ENCODE assay signal across 28 mouse cellular contexts in genomic region chr4:119097421-119097820, GRCm38 (mm10). TPM values are rescaled to one million over a fixed set of nuclear protein-coding genes. Genes with fewer than 3 reads are reported as not detected.
DNase-seq lines count a peak whose midpoint lies in the region; ATAC-seq and TF ChIP-seq lines count a peak whose summit lies in the region.
"Had no signal": no experiment of that assay in that cellular context is flagged by ENCODE, and none has a peak within 500 bp of the region (broad histone marks: within the 10 kb centered on the region; RNA-seq: fewer than 3 reads in every experiment).

No protein-coding gene starts in this region.

- WGBS in liver, embryonic 13.5 days (ENCODE audit: insufficient replicate concordance), result 29% methylated on average over 4 of the region's 4 CpGs
- WGBS in liver, embryonic 11.5 days, result 62% methylated on average over 4 of the region's 4 CpGs
- WGBS in liver, embryonic 15.5 days (ENCODE audit: insufficient replicate concordance), result 30% methylated on average over 4 of the region's 4 CpGs

- peaks cover 28% of the 10 kb centered on the region for H3K4me1 ChIP-seq in liver, embryonic 13.5 days (replicated peaks)
- H3K4me1 ChIP-seq in liver, embryonic 11.5 days (replicated peaks; ENCODE audit: control insufficient read depth, insufficient read depth, low read length), result no peaks in the 10 kb centered on the region
- peaks cover 58% of the 10 kb centered on the region for H3K4me1 ChIP-seq in G1E (ENCODE audit: insufficient read depth, low read depth, low read length)
- H3K4me1 ChIP-seq in liver, embryonic 15.5 days (replicated peaks), result peaks cover 31% of the 10 kb centered on the region
- H3K4me1 ChIP-seq: embryonic facial prominence, embryonic 15.5 days; forebrain, embryonic 12.5 days had no signal

- no peak overlapping the region for H3K27ac ChIP-seq in liver, embryonic 13.5 days
- H3K27ac ChIP-seq in liver, embryonic 11.5 days (ENCODE audit: low read depth, low read length), result no peak overlapping the region
- no peak overlapping the region for H3K27ac ChIP-seq in liver, embryonic 15.5 days (replicated peaks)
- H3K27ac ChIP-seq: embryonic facial prominence, embryonic 13.5 days; embryonic facial prominence, embryonic 15.5 days; forebrain, embryonic 12.5 days had no signal

- no peak for TF ChIP-seq CTCF in G1E (IDR thresholded peaks at IDR 0.05; ENCODE audit: low read depth, low read length)

- H3K27me3 ChIP-seq in liver, embryonic 13.5 days, result peaks cover 33% of the 10 kb centered on the region
- 0 out of 2 replicates have a peak, but pooled peaks cover 3% of the 10 kb centered on the region for H3K27me3 ChIP-seq in liver, embryonic 11.5 days (replicated peaks; ENCODE audit: control insufficient read depth, insufficient read depth, low read length)
- peaks cover 37% of the 10 kb centered on the region for H3K27me3 ChIP-seq in G1E (ENCODE audit: insufficient read depth, low read length)
- peaks cover 37% of the 10 kb centered on the region for H3K27me3 ChIP-seq in liver, embryonic 15.5 days
- H3K27me3 ChIP-seq: CH12.LX; embryonic facial prominence, embryonic 13.5 days; embryonic facial prominence, embryonic 15.5 days; forebrain, embryonic 12.5 days; Patski had no signal

- no peak overlapping the region for H3K4me3 ChIP-seq in liver, embryonic 13.5 days (replicated peaks)
- H3K4me3 ChIP-seq in liver, embryonic 11.5 days (ENCODE audit: low read depth, low read length), result no peak overlapping the region
- H3K4me3 ChIP-seq in G1E (ENCODE audit: low read depth, low read length), result no peak overlapping the region
- no peak overlapping the region for H3K4me3 ChIP-seq in liver, embryonic 15.5 days (replicated peaks)
- H3K4me3 ChIP-seq: embryonic facial prominence, embryonic 13.5 days; embryonic facial prominence, embryonic 15.5 days; erythroblast, embryonic 14.5 days; forebrain, embryonic 10.5 days; forebrain, embryonic 12.5 days had no signal

- ATAC-seq in liver, embryonic 13.5 days (ENCODE audit: low read depth), result no peak
- no peak for ATAC-seq in liver, embryonic 11.5 days (replicated peaks; ENCODE audit: low FRiP score)
- ATAC-seq in G1E (ENCODE audit: extremely low read depth, insufficient number of reproducible peaks, low FRiP score, poor library complexity, severe bottlenecking), result peak; percentile 73
- peak; percentile 6; the same call in 1 of the 2 replicates for ATAC-seq in liver, embryonic 15.5 days (ENCODE audit: insufficient read depth)
- ATAC-seq: activated CD4-positive, CD25-positive, alpha-beta regulatory T cell, adult 4 months; CD4-positive, CD25-positive, alpha-beta regulatory T cell, adult 4 months; forebrain, embryonic 14.5 days; forebrain, embryonic 16.5 days; Patski had no signal

- DNase-seq in liver, embryonic 13.5 days, result no peak
- no peak for DNase-seq in liver, embryonic 11.5 days (ENCODE audit: low spot score)
- DNase-seq in 416B (ENCODE audit: low read depth) (peak; percentile 82), G1E (ENCODE audit: low spot score) (no peak)
- DNase-seq in heart, adult 9 months (ENCODE audit: low spot score in 2 of 2), result no peak
- no peak for DNase-seq in urinary bladder, postnatal 36 days (ENCODE audit: low spot score in 2 of 2)
- DNase-seq: adrenal gland, adult 8-10 months; adrenal gland, postnatal 14 days; adrenal gland, postnatal 36 days; B cell, adult 2 months; cerebellum, adult 11-12 months; cerebellum, adult 2 months; cerebellum, adult 9-11 months; cerebellum, postnatal 14 days; cerebellum, postnatal 36 days; embryo, embryonic 11 days had no signal

- no peak overlapping the region for H3K4me2 ChIP-seq in liver, embryonic 13.5 days
- H3K4me2 ChIP-seq in liver, embryonic 11.5 days, result no peak overlapping the region
- H3K4me2 ChIP-seq in liver, embryonic 15.5 days, result no peak overlapping the region
- H3K4me2 ChIP-seq: embryonic facial prominence, embryonic 13.5 days; embryonic facial prominence, embryonic 15.5 days; forebrain, embryonic 12.5 days had no signal

- H3K9me3 ChIP-seq in liver, embryonic 13.5 days (replicated peaks), result no peaks in the 10 kb centered on the region
- no peaks in the 10 kb centered on the region for H3K9me3 ChIP-seq in liver, embryonic 11.5 days (ENCODE audit: control insufficient read depth, low read length)
- no peaks in the 10 kb centered on the region for H3K9me3 ChIP-seq in G1E (replicated peaks)
- no peaks in the 10 kb centered on the region for H3K9me3 ChIP-seq in liver, embryonic 15.5 days (replicated peaks)
- H3K9me3 ChIP-seq: embryonic facial prominence, embryonic 13.5 days; embryonic facial prominence, embryonic 15.5 days; forebrain, embryonic 10.5 days; forebrain, embryonic 12.5 days had no signal

- no peaks in the 10 kb centered on the region for H3K36me3 ChIP-seq in liver, embryonic 13.5 days
- no peaks in the 10 kb centered on the region for H3K36me3 ChIP-seq in liver, embryonic 11.5 days (ENCODE audit: control insufficient read depth, insufficient read depth, low read length)
- no peaks in the 10 kb centered on the region for H3K36me3 ChIP-seq in G1E (replicated peaks)
- H3K36me3 ChIP-seq in liver, embryonic 15.5 days (replicated peaks), result no peaks in the 10 kb centered on the region
- H3K36me3 ChIP-seq: embryonic facial prominence, embryonic 13.5 days; embryonic facial prominence, embryonic 15.5 days; forebrain, embryonic 10.5 days; forebrain, embryonic 12.5 days had no signal

- peak overlapping the region; percentile 31; the same call in 1 of the 2 replicates for H3K9ac ChIP-seq in liver, embryonic 13.5 days
- no peak overlapping the region for H3K9ac ChIP-seq in liver, embryonic 11.5 days (ENCODE audit: low read depth, low read length)
- H3K9ac ChIP-seq in liver, embryonic 15.5 days, result no peak overlapping the region; the same call in 1 of the 2 replicates
- H3K9ac ChIP-seq: embryonic facial prominence, embryonic 13.5 days; embryonic facial prominence, embryonic 15.5 days; forebrain, embryonic 12.5 days had no signal

RNA-seq across cellular contexts. Expression of gene Slc2a1, which starts 11.1 kb away (rescaled TPM):
- 272 and 303 TPM in 2 replicates for polyA plus RNA-seq in liver, embryonic 13.5 days (2015; fragmentation: Nextera tagmentation; extraction: Ambion mirVana)
- polyA plus RNA-seq in liver, embryonic 11.5 days (2014; fragmentation: Nextera tagmentation; extraction: Ambion mirVana), result 150 and 153 TPM in 2 replicates
- total RNA-seq in G1E (2014; fragmentation: Nextera tagmentation) (142 and 165 TPM in 2 replicates), G1E (2017) (173 and 176 TPM in 2 replicates)
- 68.8 and 85.2 TPM in 2 replicates for polyA plus RNA-seq in G1E (2012)
- polyA plus RNA-seq in liver, embryonic 15.5 days (2015; fragmentation: Nextera tagmentation; extraction: Ambion mirVana), result 293 and 326 TPM in 2 replicates

Comparison
In these comparisons a context has a peak if more than half of its experiments do, and no peak if none do; other contexts are left out.
1. ATAC-seq: peak in G1E (single experiment) and liver, embryonic 15.5 days (single experiment); none in liver, embryonic 13.5 days (single experiment) and liver, embryonic 11.5 days (single experiment).